Mouse (Mus musculus) C2C12 (cell line): ENCODE data around the gene Slc46a1.

Experiments used
- CEBPB ChIP-seq: IDR thresholded peaks from one replicate; pipeline ENCODE4 v1.6.1; 2011; ENCODE audit warnings: low read depth, mild to moderate bottlenecking, control low read depth, moderate library complexity
- CTCF ChIP-seq: IDR thresholded peaks from one replicate; pipeline ENCODE4 v1.5.1; 2011; ENCODE audit not compliant: control insufficient read depth, insufficient read depth, insufficient read length
- MAX ChIP-seq: IDR thresholded peaks from one replicate; pipeline ENCODE4 v1.6.1; 2011; ENCODE audit warnings: mild to moderate bottlenecking, control low read depth
- USF1 ChIP-seq: IDR thresholded peaks from one replicate; pipeline ENCODE4 v1.6.1; 2011; ENCODE audit warnings: low read depth, mild to moderate bottlenecking, control low read depth, moderate library complexity

DNA sequence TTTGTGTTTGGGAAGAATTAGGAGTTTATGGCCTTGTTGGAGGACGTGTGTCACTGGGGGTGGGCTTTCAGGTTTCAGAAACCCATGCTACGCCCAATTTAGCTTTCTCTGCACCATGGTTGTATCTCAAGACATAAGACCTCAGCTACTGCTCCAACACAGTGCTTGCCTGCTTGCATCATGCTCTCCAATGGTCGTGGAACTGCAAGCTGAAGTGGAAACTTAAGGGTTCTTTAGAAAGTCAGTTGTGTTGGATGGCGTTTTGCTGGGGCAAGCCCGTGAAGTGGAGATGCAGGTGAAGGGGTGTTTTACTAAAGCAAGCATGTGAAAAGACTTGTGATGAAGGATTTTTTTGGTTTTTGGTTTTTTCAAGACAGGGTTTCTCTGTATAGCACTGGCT is 22.4 kb upstream of the Slc46a1 start:
- TF ChIP-seq USF1 (no peak), CTCF (no peak), CEBPB (no peak), MAX (no peak)
